In the genomic region with DNA sequence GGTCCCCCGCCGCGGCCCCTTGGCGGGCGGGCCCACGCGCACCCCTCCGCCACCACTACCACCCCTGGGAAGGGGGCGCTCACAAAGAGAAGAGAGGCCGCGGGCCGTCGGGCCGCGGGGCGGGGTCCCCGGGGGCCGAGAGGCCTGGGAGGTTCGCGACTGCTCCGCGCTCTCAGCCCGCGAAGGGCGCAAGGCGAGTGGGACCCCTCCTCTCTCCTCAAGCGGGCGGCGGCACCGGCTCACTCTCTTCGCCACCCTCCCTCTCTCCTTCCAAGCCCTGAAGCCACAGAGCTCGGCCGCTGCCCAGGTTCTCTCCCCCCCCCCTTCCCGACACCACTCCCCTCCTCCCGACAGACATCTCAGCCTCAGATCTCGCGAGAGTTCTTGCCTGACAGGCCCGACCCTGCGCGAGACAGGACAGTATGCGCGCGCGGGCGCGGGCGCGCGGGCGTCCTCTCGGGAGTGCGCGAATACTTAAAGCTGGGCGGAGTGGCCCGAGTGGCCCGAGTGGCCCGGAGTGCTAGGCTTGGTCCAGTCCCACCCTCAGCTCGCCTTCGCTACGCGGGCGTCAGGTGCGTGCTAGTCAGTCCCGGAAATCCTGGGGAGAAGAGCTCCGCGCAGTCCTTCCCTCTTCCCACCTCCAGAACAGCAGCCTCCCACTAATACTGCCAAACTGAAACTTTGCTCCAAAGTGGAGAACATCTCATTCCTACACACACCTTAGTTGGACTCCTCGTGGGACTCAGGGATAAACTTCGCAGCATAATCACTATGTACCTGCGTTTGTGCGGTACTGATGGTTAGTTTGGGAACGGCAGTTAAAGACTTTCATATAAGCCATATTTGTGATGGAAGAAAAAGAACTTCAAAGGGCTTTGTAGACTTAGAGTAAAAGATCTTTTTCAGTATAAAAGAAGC, we compare ENCODE assay signal across 7 mouse cellular contexts. TPM values are rescaled to one million over a fixed set of nuclear protein-coding genes. Genes with fewer than 3 reads are reported as not detected.
DNase-seq lines count a peak whose midpoint lies in the region; ATAC-seq lines count a peak whose summit lies in the region.

Taok1 (minus strand) TSS at position 278 of the 918 bp plus-strand sequence.

- H3K4me2 ChIP-seq in embryonic facial prominence, embryonic 11.5 days (ENCODE audit: low read depth, low read length) = peak within 1 kb of the TSS; percentile 48
- H3K4me2 ChIP-seq in midbrain, embryonic 13.5 days (replicated peaks) = peak within 1 kb of the TSS; percentile 73

- H3K4me3 ChIP-seq in embryonic facial prominence, embryonic 11.5 days (ENCODE audit: low read depth, low read length) = peak within 1 kb of the TSS; percentile 100
- H3K4me3 ChIP-seq in limb, embryonic 10.5 days = peak within 1 kb of the TSS; percentile 100
- H3K4me3 ChIP-seq in midbrain, embryonic 13.5 days (replicated peaks) = peak within 1 kb of the TSS; percentile 99

- no peaks in the 10 kb centered on the region for H3K27me3 ChIP-seq in embryonic facial prominence, embryonic 11.5 days (ENCODE audit: control insufficient read depth, insufficient read depth, low read length)
- H3K27me3 ChIP-seq in limb, embryonic 10.5 days (ENCODE audit: low read depth, poor library complexity, severe bottlenecking) = no peaks in the 10 kb centered on the region
- no peaks in the 10 kb centered on the region for H3K27me3 ChIP-seq in midbrain, embryonic 13.5 days

- peak; percentile 98 for DNase-seq in adrenal gland, postnatal 14 days
- peak; percentile 99 for DNase-seq in embryonic facial prominence, embryonic 11.5 days (ENCODE audit: low spot score)
- peak; percentile 95 for DNase-seq in kidney, adult 11 months
- DNase-seq in limb, embryonic 10.5 days (ENCODE audit: low spot score) = peak; percentile 97
- peak; percentile 92 for DNase-seq in spleen, adult 12 weeks (ENCODE audit: low spot score)

- H3K36me3 ChIP-seq in embryonic facial prominence, embryonic 11.5 days (replicated peaks; ENCODE audit: control insufficient read depth, insufficient read depth, low read depth, low read length) = no peaks in the 10 kb centered on the region
- peaks cover 16% of the 10 kb centered on the region for H3K36me3 ChIP-seq in limb, embryonic 10.5 days
- H3K36me3 ChIP-seq in midbrain, embryonic 13.5 days = no peaks in the 10 kb centered on the region

- peak; percentile 86 for ATAC-seq in embryonic facial prominence, embryonic 11.5 days (replicated peaks; ENCODE audit: insufficient number of reproducible peaks, low FRiP score, low TSS enrichment, low read depth)
- ATAC-seq in granulocyte monocyte progenitor cell, adult 5-6 weeks (replicated peaks; ENCODE audit: poor library complexity, severe bottlenecking) = peak; percentile 96
- peak; percentile 93 for ATAC-seq in midbrain, embryonic 13.5 days

- no peaks in the 10 kb centered on the region for H3K4me1 ChIP-seq in embryonic facial prominence, embryonic 11.5 days (ENCODE audit: control insufficient read depth, insufficient read depth, low read length)
- H3K4me1 ChIP-seq in limb, embryonic 10.5 days = peaks cover 23% of the 10 kb centered on the region
- H3K4me1 ChIP-seq in midbrain, embryonic 13.5 days (replicated peaks) = peaks cover 35% of the 10 kb centered on the region

- peak within 1 kb of the TSS; percentile 97 for H3K27ac ChIP-seq in embryonic facial prominence, embryonic 11.5 days (replicated peaks; ENCODE audit: low read depth, low read length)
- H3K27ac ChIP-seq in limb, embryonic 10.5 days = peak within 1 kb of the TSS; percentile 99
- peak within 1 kb of the TSS; percentile 98 for H3K27ac ChIP-seq in midbrain, embryonic 13.5 days

- H3K9ac ChIP-seq in embryonic facial prominence, embryonic 11.5 days (replicated peaks; ENCODE audit: low read length) = peak within 1 kb of the TSS; percentile 99
- H3K9ac ChIP-seq in midbrain, embryonic 13.5 days (replicated peaks) = peak within 1 kb of the TSS; percentile 99

- no peaks in the 10 kb centered on the region for H3K9me3 ChIP-seq in embryonic facial prominence, embryonic 11.5 days (replicated peaks; ENCODE audit: control insufficient read depth, low read length)
- H3K9me3 ChIP-seq in limb, embryonic 10.5 days (replicated peaks) = no peaks in the 10 kb centered on the region
- no peaks in the 10 kb centered on the region for H3K9me3 ChIP-seq in midbrain, embryonic 13.5 days

- WGBS in embryonic facial prominence, embryonic 11.5 days = 3% methylated on average over 39 of the region's 71 CpGs
- WGBS in limb, embryonic 10.5 days = 2% methylated on average over 64 of the region's 71 CpGs
- WGBS in midbrain, embryonic 13.5 days = under 1% methylated on average over 70 of the region's 71 CpGs

RNA-seq across cellular contexts. Expression of gene Taok1, which starts in this region (rescaled TPM):
- 53.6 and 53.7 TPM in 2 replicates for total RNA-seq in adrenal gland, postnatal 14 days (2021)
- 15.1 and 15.3 TPM in 2 replicates for polyA plus RNA-seq in embryonic facial prominence, embryonic 11.5 days (2014; fragmentation: Nextera tagmentation; extraction: Ambion mirVana)
- total RNA-seq in granulocyte monocyte progenitor cell, adult 5-6 weeks (2014; fragmentation: Nextera tagmentation) = 22.9 and 23.6 TPM in 2 replicates
- total RNA-seq in granulocyte monocyte progenitor cell, adult 5-6 weeks (2017) = 30.2 and 36.7 TPM in 2 replicates
- polyA plus RNA-seq in limb, embryonic 10.5 days (2016; fragmentation: Nextera tagmentation; extraction: Ambion mirVana) = 8.4 and 9.9 TPM in 2 replicates
- polyA plus RNA-seq in midbrain, embryonic 13.5 days (2015; fragmentation: Nextera tagmentation; extraction: Ambion mirVana) = 23.9 and 27.1 TPM in 2 replicates

Comparison
In these comparisons a context has a peak if more than half of its experiments do, and no peak if none do; other contexts are left out.
1. Peak in every context shown above with its lines: DNase-seq, ATAC-seq, H3K4me3 ChIP-seq and H3K27ac ChIP-seq.